Mouse (Mus musculus) liver, adult 2 months (tissue): ENCODE results near the gene Noc3l. TPM values are rescaled to one million over a fixed set of nuclear protein-coding genes. Genes with fewer than 3 reads are reported as not detected.

ENCODE experiments used
- DNase-seq: peaks from one replicate; pipeline ENCODE4 v3.0.0-alpha.2; 2011; ENCODE audit warnings: low read depth, low spot score; ENCODE audit errors: extremely low read depth
- H3K27ac ChIP-seq: fragments of 200-500 bp; replicated peaks from 2 replicates; pipeline ENCODE4 v1.5.1; 2012; ENCODE audit warnings: low read depth, mild to moderate bottlenecking, control low read depth, inconsistent platforms, low read length; ENCODE audit not compliant: insufficient read depth
- H3K27me3 ChIP-seq: fragments of 200-500 bp; 2 replicates; pipeline ENCODE4 v1.6.1; 2012; ENCODE audit warnings: mild to moderate bottlenecking, moderate library complexity, low read length, inconsistent platforms; ENCODE audit not compliant: control insufficient read depth, insufficient read depth
- H3K36me3 ChIP-seq: fragments of 200-500 bp; 2 replicates; pipeline ENCODE4 v1.6.1; 2012; ENCODE audit warnings: low read length, inconsistent platforms; ENCODE audit not compliant: control insufficient read depth, insufficient read depth
- H3K4me1 ChIP-seq: fragments of 200-500 bp; 2 replicates; pipeline ENCODE4 v1.6.1; 2011; ENCODE audit warnings: low read length; ENCODE audit not compliant: control insufficient read depth, insufficient read depth
- H3K4me3 ChIP-seq: fragments of 200-500 bp; 2 replicates; pipeline ENCODE4 v1.5.1; 2011; ENCODE audit warnings: low read depth, mild to moderate bottlenecking, control low read depth, low read length, moderate library complexity; ENCODE audit not compliant: insufficient read depth
- H3K79me2 ChIP-seq: fragments of 200-500 bp; 2 replicates; pipeline ENCODE4 v1.6.1; 2012; ENCODE audit warnings: inconsistent platforms, mild to moderate bottlenecking, low read length, moderate library complexity; ENCODE audit not compliant: control insufficient read depth, insufficient read depth
- H3K9ac ChIP-seq: fragments of 200-500 bp; 2 replicates; pipeline ENCODE4 v1.6.1; 2012; ENCODE audit warnings: low read depth, mild to moderate bottlenecking, control low read depth, inconsistent platforms, low read length
- CTCF ChIP-seq: fragments of 200-500 bp; IDR thresholded peaks from 2 replicates; pipeline ENCODE4 v1.5.1; 2011; ENCODE audit warnings: low read depth, low read length, control low read depth
- POLR2A ChIP-seq: fragments of 200-500 bp; IDR thresholded peaks from 2 replicates; pipeline ENCODE4 v1.6.1; 2011; ENCODE audit warnings: low read length, control low read depth; ENCODE audit not compliant: insufficient read depth; ENCODE audit errors: extremely low read depth
- WGBS: fragments of 180-500 bp; shearing (Covaris S2); methylation state at CpG from one replicate; pipeline ENCODE4 v1.1.7; 2018; 5-methylcytosine and 5-hydroxymethylcytosine counted together
- polyA plus RNA-seq: library from polyadenylated mRNA; depleted of rRNA; stranded (reverse); fragments of >200 nt; gene quantifications from 2 replicates; pipeline ENCODE4 v1.2.3, GENCODE M21; 2012
- total RNA-seq: library from RNA; depleted of rRNA; stranded (reverse); fragments of >200 nt; gene quantifications from 2 replicates; pipeline ENCODE4 v1.2.3, GENCODE M21; 2014

Gene Noc3l
- total and polyA plus RNA-seq, 2 experiments, result 2.0 to 3.2 TPM

GRCm38 (mm10) chr19:38836438-38837170 is 17.6 kb upstream of the Noc3l start, which contains the start of gene Tbc1d12:
TSS of gene Tbc1d12 (plus strand) at chr19:38836579.
- Histone ChIP-seq H3K79me2 (peaks cover 4% of the 10 kb centered on the region; the same call in 1 of the 2 replicates), H3K27ac (peak within 1 kb of the TSS; percentile 69), H3K4me3 (peak within 1 kb of the TSS; percentile 95), H3K27me3 (no peaks in the 10 kb centered on the region), H3K4me1 (peaks cover 4% of the 10 kb centered on the region; the same call in 1 of the 2 replicates), H3K9ac (peak within 1 kb of the TSS; percentile 91), H3K36me3 (no peaks in the 10 kb centered on the region)
- under 1% methylated on average over 94 of the region's 101 CpGs for WGBS
- TF ChIP-seq POLR2A, result 0 out of 2 replicates have a peak, but pooled peaks have one; percentile 18
- no peak for TF ChIP-seq CTCF
- peak; percentile 77 for DNase-seq

GRCm38 (mm10) chr19:38836084-38836437 is 17.0 kb upstream of the Noc3l start:
- no peaks in the 10 kb centered on the region; the same call in 1 of the 2 replicates for H3K79me2 ChIP-seq
- 17% methylated on average over 10 of the region's 10 CpGs for WGBS
- no peaks in the 10 kb centered on the region for H3K36me3 ChIP-seq
- H3K4me1 ChIP-seq, result peaks cover 4% of the 10 kb centered on the region; the same call in 1 of the 2 replicates
- H3K27ac ChIP-seq, result peak overlapping the region; percentile 67
- peak overlapping the region; percentile 95 for H3K4me3 ChIP-seq
- H3K9ac ChIP-seq, result peak overlapping the region; percentile 77
- DNase-seq, result no peak
- no peaks in the 10 kb centered on the region for H3K27me3 ChIP-seq
- TF ChIP-seq POLR2A, result no peak
- no peak for TF ChIP-seq CTCF

GRCm38 (mm10) chr19:38833224-38833623 is 14.2 kb upstream of the Noc3l start:
- TF ChIP-seq CTCF (no peak), POLR2A (no peak)
- Histone ChIP-seq H3K27me3 (no peaks in the 10 kb centered on the region), H3K36me3 (no peaks in the 10 kb centered on the region), H3K9ac (no peak overlapping the region), H3K79me2 (no peaks in the 10 kb centered on the region), H3K4me1 (peaks cover 4% of the 10 kb centered on the region; the same call in 1 of the 2 replicates), H3K4me3 (no peak overlapping the region), H3K27ac (no peak overlapping the region)
- WGBS, result 68% methylated on average over 1 of the region's 1 CpGs
- DNase-seq, result no peak

GRCm38 (mm10) chr19:38820186-38820804 is 1.3 kb upstream of the Noc3l start:
- Histone ChIP-seq H3K4me1 (peaks cover 4% of the 10 kb centered on the region), H3K79me2 (peaks cover 3% of the 10 kb centered on the region; the same call in 1 of the 2 replicates), H3K4me3 (no peak overlapping the region), H3K36me3 (no peaks in the 10 kb centered on the region; the same call in 1 of the 2 replicates), H3K27me3 (no peaks in the 10 kb centered on the region), H3K9ac (no peak overlapping the region), H3K27ac (no peak overlapping the region)
- 94% methylated on average over 4 of the region's 4 CpGs for WGBS
- TF ChIP-seq CTCF (no peak), POLR2A (no peak)
- DNase-seq, result no peak

GRCm38 (mm10) chr19:38819427-38819802 is 378 bp upstream of the Noc3l start:
- WGBS, result 12% methylated on average over 16 of the region's 16 CpGs
- peaks cover 6% of the 10 kb centered on the region; the same call in 1 of the 2 replicates for H3K36me3 ChIP-seq
- H3K4me1 ChIP-seq, result peaks cover 4% of the 10 kb centered on the region
- no peaks in the 10 kb centered on the region for H3K27me3 ChIP-seq
- H3K9ac ChIP-seq, result peak overlapping the region; percentile 63
- TF ChIP-seq POLR2A, result no peak
- TF ChIP-seq CTCF, result no peak
- no peak for DNase-seq
- H3K4me3 ChIP-seq, result peak overlapping the region; percentile 79
- H3K27ac ChIP-seq, result 0 out of 2 replicates have a peak overlapping the region, but pooled peaks have one; percentile 10
- H3K79me2 ChIP-seq, result peaks cover 3% of the 10 kb centered on the region; the same call in 1 of the 2 replicates
